Mouse (Mus musculus) MN1 (cell line): ENCODE results near the gene Ntn5.
"Not testable (repeated sequence)": the region's sequence is repeated elsewhere in the genome, so short reads cannot be mapped to it uniquely, and the experiment has no call there.

Experiments used
- DNase-seq: peaks from one replicate; pipeline ENCODE4 v3.0.0-alpha.2; 2016; ENCODE audit warnings: low spot score

Gene Ntn5

GRCm38 (mm10) chr7:45654424-45655047, 29.3 kb upstream of the Ntn5 start:
- DNase-seq, result no peak

- no peak for DNase-seq
Measured at GRCm38 (mm10) chr7:45660746-45661478, 22.9 kb upstream of the Ntn5 start.

DNA sequence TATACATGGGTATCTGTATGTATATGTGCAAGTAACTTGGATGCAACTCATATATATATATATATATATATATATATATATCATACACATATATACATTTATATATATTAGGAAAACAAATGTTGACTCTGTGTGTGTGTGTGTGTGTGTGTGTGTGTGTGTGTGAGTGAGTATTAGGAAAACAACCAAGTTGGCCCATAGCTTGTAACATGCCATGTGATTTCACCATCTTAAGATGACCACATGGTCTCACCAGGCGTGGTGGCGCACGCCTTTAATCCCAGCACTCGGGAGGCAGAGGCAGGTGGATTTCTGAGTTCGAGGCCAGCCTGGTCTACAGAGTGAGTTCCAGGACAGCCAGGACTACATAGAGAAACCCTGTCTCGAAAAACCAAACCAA, 22.1 kb upstream of the Ntn5 start:
- DNase-seq, result not testable (repeated sequence)

- no peak for DNase-seq
Measured at GRCm38 (mm10) chr7:45665303-45666138, 18.3 kb upstream of the Ntn5 start.

DNA sequence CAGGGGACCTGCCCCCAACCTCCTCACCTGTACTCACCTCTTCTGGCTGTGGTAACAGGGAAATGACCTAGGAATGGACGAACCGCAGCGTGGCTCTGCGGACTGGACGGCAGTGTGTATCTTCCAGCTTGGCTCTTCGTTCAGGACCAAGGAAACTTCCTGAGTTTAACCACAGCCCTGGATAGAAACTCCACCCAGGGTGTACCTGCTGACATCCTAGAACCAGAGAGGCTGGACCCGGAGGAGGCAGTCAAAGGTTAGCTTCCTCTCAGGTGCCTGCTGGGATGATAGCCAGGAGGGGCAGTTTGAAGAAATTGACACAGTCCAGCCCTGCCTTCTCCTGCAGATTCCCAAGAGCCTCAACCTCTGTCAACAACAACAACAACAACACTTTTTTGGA, 17.7 kb upstream of the Ntn5 start, which contains the start of gene Fut2:
Gene Fut2 (minus strand): TSS at position 234 of the 400 bp plus-strand sequence.
- no peak for DNase-seq

DNA sequence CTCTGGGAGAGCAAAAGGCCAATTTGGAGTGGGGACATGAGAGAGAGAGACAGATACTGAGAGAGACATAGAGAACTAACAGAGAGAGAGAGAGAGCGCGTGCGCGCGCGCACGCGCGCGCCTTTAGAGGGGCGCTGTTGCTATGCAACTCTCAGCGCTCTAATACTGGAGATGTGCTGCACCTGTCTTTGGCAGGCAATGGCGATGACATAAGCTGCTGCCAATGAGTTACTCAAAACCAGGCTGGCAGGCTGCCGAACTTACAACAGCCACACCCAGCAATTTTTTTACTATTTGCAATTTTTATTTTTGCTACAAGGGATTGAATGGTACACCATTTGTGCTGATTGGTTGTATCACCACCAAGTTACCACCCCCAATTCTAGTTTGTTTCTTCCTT, 16.1 kb upstream of the Ntn5 start:
- no peak for DNase-seq

GRCm38 (mm10) chr7:45668921-45669320, 14.9 kb upstream of the Ntn5 start:
- no peak for DNase-seq

DNA sequence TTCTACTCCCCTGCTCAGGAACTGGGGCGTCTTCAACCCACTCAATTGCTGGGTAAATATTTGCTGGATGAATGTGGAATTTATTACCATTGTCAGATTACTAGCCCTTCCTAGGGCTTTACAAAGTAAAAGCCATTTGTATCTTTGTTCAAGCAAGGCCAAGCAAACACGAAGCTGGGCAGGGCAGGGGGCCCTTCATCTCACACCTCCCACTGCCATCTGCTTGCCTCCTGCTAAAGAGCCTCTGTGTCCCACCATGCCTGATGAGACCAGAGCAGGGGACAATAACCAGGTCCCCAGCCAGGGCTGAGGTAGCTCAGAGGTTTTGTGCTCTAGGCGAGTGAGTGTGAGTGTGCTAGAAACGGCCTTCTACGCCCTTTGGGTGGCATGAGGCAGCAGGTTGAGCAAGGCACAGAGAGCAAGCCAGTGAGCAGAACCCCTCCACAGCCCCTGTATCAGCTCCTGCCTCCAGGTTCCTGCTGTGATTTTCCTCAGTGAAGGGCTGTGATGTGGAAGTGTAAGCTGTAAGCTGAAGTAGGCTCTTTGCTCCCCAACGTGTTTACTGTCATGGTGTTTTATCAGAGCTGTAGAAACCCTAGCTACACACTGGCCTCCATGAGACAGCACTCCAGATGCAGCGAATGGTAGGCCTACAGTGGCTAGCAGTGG, 6.1 kb upstream of the Ntn5 start:
- DNase-seq, result no peak

GRCm38 (mm10) chr7:45678513-45678912, 5.3 kb upstream of the Ntn5 start:
- no peak for DNase-seq

GRCm38 (mm10) chr7:45679966-45680621, 3.7 kb upstream of the Ntn5 start:
- DNase-seq, result peak; percentile 49

DNA sequence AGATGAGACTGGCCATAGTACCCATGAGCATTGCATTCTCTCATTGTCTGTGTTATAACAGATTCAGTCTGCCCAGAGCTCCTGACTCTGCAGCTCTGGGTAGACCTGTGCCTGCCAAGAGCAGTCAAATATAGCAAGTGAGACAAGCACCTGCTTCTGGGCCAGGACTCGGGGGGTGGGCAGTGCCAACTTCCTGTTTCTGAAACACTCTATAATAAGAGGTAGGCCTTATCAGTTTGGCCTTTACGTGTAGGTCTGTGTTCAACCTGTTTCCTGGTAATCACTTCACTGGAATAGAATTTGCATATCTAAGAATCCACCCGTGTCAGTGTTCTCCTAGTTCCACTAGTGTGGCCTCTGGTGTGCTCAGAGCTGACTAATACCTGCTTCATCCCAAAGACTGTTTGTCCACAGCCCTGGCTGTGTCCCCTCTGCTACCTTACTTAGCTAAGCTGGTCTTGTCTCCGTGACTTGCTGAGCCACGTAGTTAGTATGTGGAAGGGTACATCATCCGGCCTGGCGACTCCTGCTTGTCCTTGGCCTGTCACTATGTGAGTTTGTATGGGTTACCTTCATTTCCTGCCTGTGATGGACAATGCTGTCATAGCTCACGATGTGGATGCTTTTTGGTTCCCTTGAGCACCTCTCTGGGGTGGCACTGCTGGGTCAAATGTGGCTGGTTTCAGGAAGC, 2.6 kb upstream of the Ntn5 start:
- DNase-seq, result no peak

DNA sequence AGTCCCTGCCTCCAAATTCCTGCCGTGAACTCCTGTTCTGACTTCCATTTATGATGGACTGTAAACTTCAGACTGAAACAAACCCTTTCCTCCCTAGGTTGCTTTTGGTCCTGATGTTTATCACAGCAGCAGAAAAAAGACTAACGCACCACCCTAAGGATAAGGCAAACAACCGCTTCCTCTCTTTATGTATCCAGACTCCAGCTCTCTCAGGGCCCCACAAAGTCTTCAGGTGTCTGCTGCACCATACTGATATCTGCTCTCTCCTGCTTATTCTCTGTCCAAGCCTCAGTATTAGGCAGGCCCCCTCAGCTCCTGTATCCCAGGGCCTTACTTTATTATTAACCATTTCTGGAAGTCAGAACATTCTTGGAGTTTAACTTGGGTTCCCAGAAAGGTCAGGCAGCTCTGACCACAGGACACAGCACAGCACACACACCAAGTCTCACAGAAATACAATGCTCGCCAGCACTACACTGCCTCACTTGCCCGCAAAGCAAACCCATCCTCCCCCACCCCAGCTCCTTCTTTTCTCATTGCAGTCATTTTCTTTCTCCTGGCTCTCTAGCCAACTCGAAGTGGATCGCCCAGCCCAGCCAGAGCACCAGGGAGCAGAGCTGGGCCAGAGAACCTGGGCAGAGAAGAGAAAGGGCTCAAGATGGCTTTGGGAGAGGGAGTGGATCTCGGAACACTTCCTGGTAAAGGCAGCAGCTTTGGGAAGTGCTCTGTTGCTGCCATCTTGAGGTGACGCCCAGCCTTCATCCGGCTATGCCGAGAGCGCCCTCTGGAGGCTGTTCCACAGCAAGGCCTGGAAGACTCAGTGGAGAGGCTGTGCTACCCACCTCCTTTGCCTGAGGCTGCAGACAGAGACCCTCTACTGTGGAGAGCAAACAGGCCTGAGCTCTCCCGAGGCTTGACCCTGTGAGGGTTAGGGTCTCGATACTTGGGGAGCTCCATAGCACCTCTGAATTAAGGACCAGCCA, 1.4 kb upstream of the Ntn5 start:
- DNase-seq, result peak; percentile 88

DNA sequence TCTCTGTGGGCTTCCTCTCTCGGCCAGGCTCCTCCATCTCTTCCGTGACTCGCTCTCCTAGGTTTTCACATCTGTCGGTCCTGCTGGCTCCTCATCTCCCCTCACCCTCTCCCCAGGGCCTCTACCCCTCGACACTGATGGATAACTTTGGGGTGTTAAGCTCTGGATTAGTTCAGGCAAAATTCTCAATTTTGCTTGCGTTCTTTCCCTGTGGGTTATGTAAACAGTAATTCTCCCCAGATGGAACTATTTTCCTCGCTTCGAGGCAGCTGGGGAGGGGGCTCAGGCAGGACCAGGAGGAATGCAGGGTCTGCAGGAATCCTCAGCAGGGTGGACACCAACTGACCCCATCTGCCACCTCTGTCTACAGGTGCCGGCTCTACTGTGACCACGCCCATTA, 2.0 kb downstream of the Ntn5 start:
- no peak for DNase-seq

DNA sequence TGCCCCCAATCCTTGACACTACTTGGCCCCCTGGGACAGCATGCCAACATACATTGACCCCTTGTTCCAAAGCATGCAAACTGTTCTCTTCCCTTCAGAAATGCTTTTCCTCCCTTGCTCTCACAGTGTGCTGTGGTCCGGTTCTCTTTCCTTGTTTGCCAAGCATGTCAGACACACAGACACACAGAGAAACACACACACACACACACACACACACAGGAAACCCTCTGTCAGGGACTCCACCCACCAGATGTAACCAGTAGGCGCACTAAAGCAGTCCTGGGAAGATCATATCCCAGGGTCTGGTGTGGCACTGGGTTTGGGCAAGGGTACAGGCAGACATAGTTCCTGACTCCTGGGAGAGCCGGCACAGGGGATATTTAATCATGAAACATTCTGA, 3.0 kb downstream of the Ntn5 start:
- no peak for DNase-seq

DNA sequence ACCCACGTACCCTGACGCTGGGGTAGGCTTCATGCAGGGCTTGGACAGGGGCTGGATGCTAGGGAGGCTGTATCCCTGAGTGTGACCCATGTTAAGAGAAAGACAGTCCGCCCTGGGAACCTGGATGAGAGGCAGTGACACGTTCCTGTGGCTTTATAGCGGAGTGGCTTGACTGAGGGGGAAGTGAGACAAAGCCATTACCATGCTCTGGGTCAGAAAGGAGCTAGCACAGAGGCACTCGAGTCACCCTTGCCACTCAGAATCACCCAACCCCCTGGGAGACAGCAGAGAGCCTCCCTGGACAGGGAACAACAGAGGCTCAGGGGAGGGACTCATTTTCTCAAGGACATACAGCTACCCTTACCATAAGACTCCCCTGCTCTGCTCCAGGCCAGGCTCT, 5.3 kb downstream of the Ntn5 start:
- DNase-seq, result no peak

DNA sequence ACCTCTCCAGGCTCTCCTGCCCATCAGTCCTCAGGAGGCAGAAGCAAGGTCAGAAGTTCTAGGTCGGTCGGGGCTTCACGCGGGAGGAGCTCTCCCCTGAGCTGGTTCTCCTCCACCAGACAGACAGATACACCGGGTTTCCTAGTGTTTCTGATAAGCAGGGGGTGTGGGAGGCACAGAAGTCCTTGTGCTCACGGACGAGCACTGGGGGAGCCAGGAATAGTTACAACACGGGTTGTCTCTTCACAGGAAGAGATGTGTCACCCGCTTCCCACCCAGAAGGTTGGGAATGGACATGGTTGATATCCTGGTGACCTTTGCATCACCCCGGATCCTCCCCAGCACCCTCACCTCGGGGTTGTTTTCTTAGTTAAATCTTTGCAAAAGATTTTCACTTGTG, 6.0 kb downstream of the Ntn5 start:
- DNase-seq, result no peak

DNA sequence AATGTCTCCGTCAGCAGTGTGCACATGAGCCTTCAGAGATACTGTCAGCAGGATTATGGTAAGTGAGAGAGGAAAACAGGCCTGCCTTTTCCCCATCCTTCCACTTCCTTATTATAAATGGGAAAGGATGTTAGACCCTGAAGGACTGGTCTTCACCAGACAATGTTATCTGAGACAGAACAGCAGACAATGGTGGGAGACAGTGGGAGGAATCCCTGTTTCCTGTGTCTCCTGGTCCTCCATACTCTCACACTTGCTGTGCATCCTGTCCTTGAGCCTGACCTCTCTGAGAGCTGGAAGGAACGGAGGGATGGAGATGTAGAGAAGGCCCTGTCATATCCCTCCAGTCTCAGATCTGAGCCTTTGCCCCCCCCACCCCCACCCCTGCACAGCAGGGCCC, 8.5 kb downstream of the Ntn5 start:
- no peak for DNase-seq

GRCm38 (mm10) chr7:45693921-45694591, 10.2 kb downstream of the Ntn5 start, which contains the start of gene Sec1:
Gene Sec1 (minus strand): TSS chr7:45694402.
- DNase-seq, result no peak

DNA sequence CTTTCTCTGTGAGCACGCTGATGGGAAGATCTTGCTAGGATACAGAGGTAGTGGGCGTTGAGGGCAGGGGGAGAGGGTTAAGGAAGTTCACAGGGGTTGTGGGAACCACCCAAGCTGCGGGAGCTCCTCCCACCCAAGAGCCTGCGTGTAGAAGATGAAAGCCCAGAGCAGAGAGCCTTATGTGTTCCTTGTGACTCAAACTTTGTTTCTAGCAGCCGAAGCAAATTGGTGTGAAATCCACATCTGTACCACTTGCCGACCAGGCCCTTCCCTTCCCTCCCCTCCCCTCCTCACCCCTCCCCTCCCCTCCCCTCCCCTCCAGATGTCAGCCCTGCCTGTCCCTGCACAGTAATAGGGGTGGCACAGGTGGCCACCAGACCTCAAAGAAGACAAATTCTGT, 11.3 kb downstream of the Ntn5 start:
- DNase-seq, result no peak
